Mouse (Mus musculus) midbrain, embryonic 15.5 days (tissue): ENCODE results near the gene Sv2c. TPM values are rescaled to one million over a fixed set of nuclear protein-coding genes. Genes with fewer than 3 reads are reported as not detected.

Source experiments
- ATAC-seq: fragments of 200-750 bp; cut with Nextera tagmentation; replicated peaks from 2 replicates; pipeline ENCODE4 v1.8.0; 2017; ENCODE audit warnings: moderate TSS enrichment
- H3K27ac ChIP-seq: fragments of 300-500 bp; sonication (generic); 2 replicates; pipeline ENCODE4 v1.5.1; 2015; ENCODE audit warnings: mild to moderate bottlenecking, inconsistent platforms
- H3K27me3 ChIP-seq: fragments of 300-500 bp; sonication (generic); replicated peaks from 2 replicates; pipeline ENCODE4 v1.6.1; 2015; ENCODE audit warnings: inconsistent platforms
- H3K36me3 ChIP-seq: fragments of 300-500 bp; sonication (generic); replicated peaks from 2 replicates; pipeline ENCODE4 v1.6.1; 2015; ENCODE audit warnings: inconsistent platforms
- H3K4me1 ChIP-seq: fragments of 300-500 bp; sonication (generic); 2 replicates; pipeline ENCODE4 v1.6.1; 2015; ENCODE audit warnings: inconsistent platforms
- H3K4me2 ChIP-seq: fragments of 300-500 bp; sonication (generic); 2 replicates; pipeline ENCODE4 v1.6.1; 2015; ENCODE audit warnings: inconsistent platforms, mild to moderate bottlenecking, moderate library complexity
- H3K4me3 ChIP-seq: fragments of 300-500 bp; sonication (generic); 2 replicates; pipeline ENCODE4 v1.5.1; 2015; ENCODE audit warnings: mild to moderate bottlenecking, inconsistent platforms
- H3K9ac ChIP-seq: fragments of 300-500 bp; sonication (generic); 2 replicates; pipeline ENCODE4 v1.6.1; 2015; ENCODE audit warnings: mild to moderate bottlenecking, inconsistent platforms
- H3K9me3 ChIP-seq: fragments of 300-500 bp; sonication (generic); 2 replicates; pipeline ENCODE4 v1.6.1; 2016; ENCODE audit warnings: inconsistent platforms
- WGBS: fragments of 180-500 bp; shearing (Covaris S2); methylation state at CpG from one replicate; pipeline ENCODE4 v1.1.7; 2015; ENCODE audit warnings: mixed read lengths; 5-methylcytosine and 5-hydroxymethylcytosine counted together
- polyA plus RNA-seq: library from polyadenylated mRNA; unstranded; fragments of >200 nt; fragmentation: Nextera tagmentation; extraction: Ambion mirVana; gene quantifications from 2 replicates; pipeline ENCODE4 v1.2.1, GENCODE M21; 2015

Sv2c gene
- 9.1 and 10.9 TPM in 2 replicates for polyA plus RNA-seq

GRCm38 (mm10) chr13:96132401-96132816 is at the start of gene Sv2c:
Gene Sv2c, minus strand, starts transcription at chr13:96132577.
- Histone ChIP-seq H3K36me3 (no peaks in the 10 kb centered on the region), H3K9ac (peak within 1 kb of the TSS; percentile 55), H3K4me2 (peak within 1 kb of the TSS; percentile 97), H3K27me3 (peaks cover 28% of the 10 kb centered on the region), H3K9me3 (no peaks in the 10 kb centered on the region), H3K27ac (peak within 1 kb of the TSS; percentile 62), H3K4me1 (peaks cover 26% of the 10 kb centered on the region), H3K4me3 (peak within 1 kb of the TSS; percentile 51)
- WGBS: 0% methylated on average over 39 of the region's 44 CpGs
- peak; percentile 75 for ATAC-seq

- peaks cover 6% of the 10 kb centered on the region; the same call in 1 of the 2 replicates for H3K4me1 ChIP-seq
- no peak overlapping the region for H3K4me3 ChIP-seq
- no peak overlapping the region for H3K4me2 ChIP-seq
- no peaks in the 10 kb centered on the region for H3K27me3 ChIP-seq
- WGBS: 59% methylated on average over 13 of the region's 13 CpGs
- H3K9ac ChIP-seq: no peak overlapping the region
- no peaks in the 10 kb centered on the region for H3K9me3 ChIP-seq
- H3K27ac ChIP-seq: no peak overlapping the region
- 0 out of 2 replicates have a peak, but pooled peaks have one; percentile 37 for ATAC-seq
- H3K36me3 ChIP-seq: no peaks in the 10 kb centered on the region
Measured at GRCm38 (mm10) chr13:96180671-96181161, 48.3 kb upstream of the Sv2c start.

GRCm38 (mm10) chr13:96175591-96176212 is 43.3 kb upstream of the Sv2c start:
- ATAC-seq: peak; percentile 91
- no peaks in the 10 kb centered on the region for H3K9me3 ChIP-seq
- 46% methylated on average over 8 of the region's 8 CpGs for WGBS
- peaks cover 8% of the 10 kb centered on the region; the same call in 1 of the 2 replicates for H3K4me1 ChIP-seq
- H3K4me2 ChIP-seq: no peak overlapping the region
- H3K27me3 ChIP-seq: no peaks in the 10 kb centered on the region
- peak overlapping the region; percentile 58; the same call in 1 of the 2 replicates for H3K27ac ChIP-seq
- H3K36me3 ChIP-seq: no peaks in the 10 kb centered on the region
- H3K4me3 ChIP-seq: no peak overlapping the region
- no peak overlapping the region for H3K9ac ChIP-seq

GRCm38 (mm10) chr13:96173686-96174085 is 41.3 kb upstream of the Sv2c start:
- peaks cover 13% of the 10 kb centered on the region for H3K4me1 ChIP-seq
- no peaks in the 10 kb centered on the region for H3K27me3 ChIP-seq
- H3K4me3 ChIP-seq: no peak overlapping the region
- no peaks in the 10 kb centered on the region for H3K36me3 ChIP-seq
- no peak for ATAC-seq
- H3K4me2 ChIP-seq: no peak overlapping the region
- H3K9me3 ChIP-seq: no peaks in the 10 kb centered on the region
- WGBS: 81% methylated on average over 3 of the region's 3 CpGs
- H3K9ac ChIP-seq: no peak overlapping the region
- H3K27ac ChIP-seq: no peak overlapping the region

- Histone ChIP-seq H3K4me1 (peaks cover 16% of the 10 kb centered on the region), H3K9me3 (no peaks in the 10 kb centered on the region), H3K4me2 (no peak overlapping the region), H3K36me3 (no peaks in the 10 kb centered on the region), H3K27me3 (no peaks in the 10 kb centered on the region), H3K27ac (no peak overlapping the region), H3K9ac (no peak overlapping the region), H3K4me3 (no peak overlapping the region)
- ATAC-seq: no peak
- WGBS: 91% methylated on average over 3 of the region's 3 CpGs
Measured at GRCm38 (mm10) chr13:96172290-96172689, 39.9 kb upstream of the Sv2c start.

- no peaks in the 10 kb centered on the region for H3K9me3 ChIP-seq
- no peaks in the 10 kb centered on the region for H3K27me3 ChIP-seq
- peak; percentile 60 for ATAC-seq
- 45% methylated on average over 11 of the region's 11 CpGs for WGBS
- no peak overlapping the region for H3K9ac ChIP-seq
- H3K4me1 ChIP-seq: peaks cover 11% of the 10 kb centered on the region
- H3K36me3 ChIP-seq: no peaks in the 10 kb centered on the region
- peak overlapping the region; percentile 70 for H3K27ac ChIP-seq
- no peak overlapping the region for H3K4me3 ChIP-seq
- H3K4me2 ChIP-seq: peak overlapping the region; percentile 8; the same call in 1 of the 2 replicates
Measured at GRCm38 (mm10) chr13:96168991-96169665, 36.8 kb upstream of the Sv2c start.

- ATAC-seq: no peak
- Histone ChIP-seq H3K4me1 (peaks cover 11% of the 10 kb centered on the region), H3K27ac (no peak overlapping the region), H3K36me3 (no peaks in the 10 kb centered on the region), H3K9ac (no peak overlapping the region), H3K27me3 (no peaks in the 10 kb centered on the region), H3K4me2 (no peak overlapping the region), H3K4me3 (no peak overlapping the region), H3K9me3 (no peaks in the 10 kb centered on the region)
- 81% methylated on average over 2 of the region's 2 CpGs for WGBS
Measured at GRCm38 (mm10) chr13:96166593-96166992, 34.2 kb upstream of the Sv2c start.

GRCm38 (mm10) chr13:96133363-96134100 is 1.2 kb upstream of the Sv2c start:
- Histone ChIP-seq H3K9me3 (no peaks in the 10 kb centered on the region), H3K4me1 (peaks cover 26% of the 10 kb centered on the region), H3K4me2 (peak overlapping the region; percentile 97), H3K4me3 (peak overlapping the region; percentile 51), H3K27ac (peak overlapping the region; percentile 48), H3K27me3 (peaks cover 25% of the 10 kb centered on the region), H3K9ac (peak overlapping the region; percentile 36), H3K36me3 (no peaks in the 10 kb centered on the region)
- WGBS: 2% methylated on average over 28 of the region's 28 CpGs
- peak; percentile 41 for ATAC-seq

- H3K4me2 ChIP-seq: peak overlapping the region; percentile 97
- ATAC-seq: peak; percentile 49
- H3K9ac ChIP-seq: peak overlapping the region; percentile 36
- H3K4me3 ChIP-seq: peak overlapping the region; percentile 51
- WGBS: under 1% methylated on average over 15 of the region's 15 CpGs
- H3K27me3 ChIP-seq: peaks cover 28% of the 10 kb centered on the region
- H3K27ac ChIP-seq: peak overlapping the region; percentile 48
- H3K9me3 ChIP-seq: no peaks in the 10 kb centered on the region
- H3K36me3 ChIP-seq: no peaks in the 10 kb centered on the region
- H3K4me1 ChIP-seq: peaks cover 26% of the 10 kb centered on the region
Measured at GRCm38 (mm10) chr13:96132833-96133232, 456 bp upstream of the Sv2c start.

GRCm38 (mm10) chr13:96131911-96132310 is 466 bp downstream of the Sv2c start:
- Histone ChIP-seq H3K27ac (peak overlapping the region; percentile 48), H3K4me3 (peak overlapping the region; percentile 51), H3K4me2 (peak overlapping the region; percentile 97), H3K9me3 (no peaks in the 10 kb centered on the region), H3K4me1 (peaks cover 26% of the 10 kb centered on the region), H3K9ac (peak overlapping the region; percentile 36), H3K36me3 (no peaks in the 10 kb centered on the region), H3K27me3 (peaks cover 28% of the 10 kb centered on the region)
- 0% methylated on average over 19 of the region's 19 CpGs for WGBS
- peak; percentile 5 for ATAC-seq

- peak overlapping the region; percentile 55 for H3K9ac ChIP-seq
- no peaks in the 10 kb centered on the region for H3K36me3 ChIP-seq
- under 1% methylated on average over 23 of the region's 30 CpGs for WGBS
- H3K4me1 ChIP-seq: peaks cover 26% of the 10 kb centered on the region
- H3K4me3 ChIP-seq: peak overlapping the region; percentile 51
- no peaks in the 10 kb centered on the region for H3K9me3 ChIP-seq
- peak overlapping the region; percentile 97 for H3K4me2 ChIP-seq
- peaks cover 28% of the 10 kb centered on the region for H3K27me3 ChIP-seq
- ATAC-seq: peak; percentile 85
- peak overlapping the region; percentile 62 for H3K27ac ChIP-seq
Measured at GRCm38 (mm10) chr13:96131050-96131449, 1.3 kb downstream of the Sv2c start.

GRCm38 (mm10) chr13:96129081-96129480 is 3.3 kb downstream of the Sv2c start:
- H3K36me3 ChIP-seq: no peaks in the 10 kb centered on the region
- H3K27ac ChIP-seq: no peak overlapping the region
- no peak for ATAC-seq
- H3K4me1 ChIP-seq: peaks cover 26% of the 10 kb centered on the region
- no peaks in the 10 kb centered on the region for H3K9me3 ChIP-seq
- WGBS: 92% methylated on average over 3 of the region's 3 CpGs
- no peak overlapping the region for H3K4me3 ChIP-seq
- no peak overlapping the region for H3K9ac ChIP-seq
- H3K4me2 ChIP-seq: no peak overlapping the region
- peaks cover 16% of the 10 kb centered on the region for H3K27me3 ChIP-seq
